Mouse (Mus musculus) kidney, postnatal 0 days (tissue): ENCODE results near the gene Arl8a. TPM values are rescaled to one million over a fixed set of nuclear protein-coding genes. Genes with fewer than 3 reads are reported as not detected.

Source experiments
- ATAC-seq: fragments of 200-750 bp; cut with Nextera tagmentation; replicated peaks from 2 replicates; pipeline ENCODE4 v1.8.0; 2017; ENCODE audit warnings: low read depth, moderate number of reproducible peaks, moderate TSS enrichment, moderate library complexity; ENCODE audit not compliant: low FRiP score
- DNase-seq: peaks from one replicate; pipeline ENCODE4 v3.0.0-alpha.2; 2016; ENCODE audit warnings: low spot score
- H3K27ac ChIP-seq: fragments of 300-500 bp; sonication (generic); 2 replicates; pipeline ENCODE4 v1.5.1; 2014; ENCODE audit warnings: mild to moderate bottlenecking
- H3K27me3 ChIP-seq: fragments of 300-500 bp; sonication (generic); 2 replicates; pipeline ENCODE4 v1.6.1; 2014; ENCODE audit warnings: low read length, mixed read lengths; ENCODE audit not compliant: insufficient read depth
- H3K36me3 ChIP-seq: fragments of 300-500 bp; sonication (generic); 2 replicates; pipeline ENCODE4 v1.6.1; 2014; ENCODE audit warnings: low read length, mixed read lengths; ENCODE audit not compliant: insufficient read depth
- H3K4me1 ChIP-seq: fragments of 300-500 bp; sonication (generic); replicated peaks from 2 replicates; pipeline ENCODE4 v1.6.1; 2014; ENCODE audit warnings: antibody characterized with exemption, low read length, mixed read lengths; ENCODE audit not compliant: insufficient read depth
- H3K4me2 ChIP-seq: fragments of 300-500 bp; sonication (generic); 2 replicates; pipeline ENCODE4 v1.6.1; 2014; ENCODE audit warnings: mild to moderate bottlenecking, low read length, moderate library complexity, mixed read lengths
- H3K4me3 ChIP-seq: fragments of 300-500 bp; sonication (generic); replicated peaks from 2 replicates; pipeline ENCODE4 v1.5.1; 2014; ENCODE audit warnings: low read depth, low read length
- H3K9ac ChIP-seq: fragments of 300-500 bp; sonication (generic); 2 replicates; pipeline ENCODE4 v1.6.1; 2014; ENCODE audit warnings: low read depth, low read length
- H3K9me3 ChIP-seq: fragments of 300-500 bp; sonication (generic); replicated peaks from 2 replicates; pipeline ENCODE4 v1.6.1; 2016; ENCODE audit warnings: low read length, inconsistent platforms, mixed read lengths
- CTCF ChIP-seq: IDR thresholded peaks from 2 replicates; pipeline ENCODE4 v1.5.1; 2016; ENCODE audit warnings: antibody characterized with exemption, low read depth, mild to moderate bottlenecking, moderate library complexity
- WGBS: fragments of 180-500 bp; shearing (Covaris S2); extraction: QIAGEN DNeasy Blood & Tissue Kit; methylation state at CpG from one replicate; pipeline ENCODE4 v1.1.7; 2014; 5-methylcytosine and 5-hydroxymethylcytosine counted together
- polyA plus RNA-seq: library from polyadenylated mRNA; unstranded; fragments of >200 nt; fragmentation: Nextera tagmentation; extraction: Ambion mirVana; gene quantifications from 2 replicates; pipeline ENCODE4 v1.2.1, GENCODE M21; 2015

The Arl8a gene
- 47.4 and 49.3 TPM in 2 replicates for polyA plus RNA-seq

DNA sequence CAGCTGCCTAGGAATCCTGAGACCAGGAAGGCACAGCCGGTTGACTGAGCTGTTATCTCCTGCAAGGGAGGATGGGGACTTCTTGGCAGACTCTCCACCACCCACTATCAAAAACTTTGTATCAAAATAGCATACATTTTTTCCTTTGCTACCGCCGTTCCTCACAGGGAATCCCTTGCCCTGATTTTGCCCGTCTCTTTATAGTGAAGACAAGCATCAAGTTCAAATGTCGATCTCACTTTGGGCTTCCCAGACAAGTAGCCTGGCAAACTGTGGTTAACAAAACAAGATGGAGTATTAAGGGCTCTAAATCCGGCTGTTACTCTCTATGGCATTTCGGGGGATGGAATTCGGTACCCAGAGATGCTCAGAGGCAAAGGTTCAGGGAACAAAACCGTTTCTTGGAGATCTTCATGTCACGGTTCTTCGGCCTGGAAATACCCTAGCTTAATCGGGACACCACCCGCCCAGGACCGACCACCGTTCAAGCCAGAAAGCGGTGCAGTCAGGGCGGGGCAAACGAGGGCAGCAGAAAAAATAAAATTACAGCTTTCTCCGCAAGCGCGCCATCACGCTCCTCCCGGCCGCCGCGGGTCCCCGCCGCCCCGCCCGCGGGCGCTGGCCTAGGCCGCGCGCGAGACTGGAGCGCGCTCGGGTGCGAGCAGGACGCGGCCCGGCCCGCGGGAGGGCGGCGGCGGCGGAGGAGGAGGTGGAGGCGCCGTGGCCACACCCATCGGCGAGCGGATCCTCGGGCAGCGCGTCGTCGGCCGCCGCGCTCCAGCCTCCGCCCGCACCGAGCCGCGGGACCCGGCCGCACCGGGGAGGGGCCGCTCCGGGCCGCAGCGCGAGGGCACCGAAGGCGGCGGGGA, at the start of gene Arl8a:
Gene Arl8a (plus strand): TSS at position 748 of the 869 bp plus-strand sequence.
- Histone ChIP-seq H3K9ac (peak within 1 kb of the TSS; percentile 95), H3K4me3 (peak within 1 kb of the TSS; percentile 99), H3K36me3 (no peaks in the 10 kb centered on the region), H3K27ac (peak within 1 kb of the TSS; percentile 91), H3K9me3 (no peaks in the 10 kb centered on the region), H3K27me3 (no peaks in the 10 kb centered on the region), H3K4me2 (peak within 1 kb of the TSS; percentile 77), H3K4me1 (0 out of 2 replicates have a peak, but pooled peaks cover 6% of the 10 kb centered on the region)
- WGBS, result under 1% methylated on average over 69 of the region's 78 CpGs
- no peak for TF ChIP-seq CTCF
- DNase-seq (peak; percentile 85), ATAC-seq (peak; percentile 73)

DNA sequence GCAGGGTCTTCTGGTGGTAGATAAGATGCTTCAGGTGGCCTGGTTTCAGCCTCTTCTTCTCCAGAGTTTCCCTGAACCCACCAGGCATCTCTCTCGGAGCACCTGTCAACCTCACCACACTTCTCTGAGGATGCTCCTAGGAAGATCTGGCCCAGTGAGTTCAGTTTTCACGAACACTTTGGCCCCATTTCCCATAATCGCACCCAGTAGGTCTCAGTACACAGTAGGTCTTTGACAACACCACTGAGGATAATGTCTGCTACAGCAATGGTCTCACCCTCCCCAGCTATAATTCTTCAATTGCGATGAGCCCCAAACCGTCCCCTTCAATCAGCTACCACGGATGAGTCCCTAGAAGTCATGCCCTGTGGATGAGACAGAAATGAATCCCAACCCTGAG, 49.2 kb upstream of the Arl8a start:
- H3K27ac ChIP-seq, result no peak overlapping the region
- no peak for TF ChIP-seq CTCF

DNA sequence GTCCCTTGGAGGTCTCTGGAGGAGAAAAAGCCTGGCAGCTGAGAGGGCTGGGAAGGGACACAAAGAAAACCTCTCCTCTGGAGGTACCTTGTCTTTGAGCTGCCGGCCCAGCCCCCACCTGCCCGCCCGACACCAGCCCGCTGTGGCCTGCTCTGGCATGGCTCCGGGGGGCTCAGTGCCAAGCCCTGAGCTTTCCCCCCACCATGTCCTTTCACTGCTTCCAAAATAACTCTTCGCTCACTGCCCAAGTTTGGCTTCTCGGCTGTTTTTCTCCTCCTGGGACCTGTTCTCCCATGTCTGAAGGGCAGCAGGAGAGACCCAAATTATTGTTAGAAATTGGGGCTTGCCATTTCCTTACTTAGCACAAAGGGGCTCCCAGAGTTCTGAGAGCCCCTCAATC, 48.2 kb upstream of the Arl8a start:
- DNase-seq (no peak), ATAC-seq (no peak)
- Histone ChIP-seq H3K27ac (no peak overlapping the region), H3K4me3 (no peak overlapping the region), H3K4me2 (no peak overlapping the region), H3K9ac (no peak overlapping the region), H3K9me3 (no peaks in the 10 kb centered on the region), H3K27me3 (0 out of 2 replicates have a peak, but pooled peaks cover 5% of the 10 kb centered on the region), H3K36me3 (no peaks in the 10 kb centered on the region), H3K4me1 (no peaks in the 10 kb centered on the region)
- 85% methylated on average over 7 of the region's 7 CpGs for whole genome bisulfite sequencing
- TF ChIP-seq CTCF, result no peak

More for the DNA sequence above, 49.2 kb upstream of the Arl8a start:
- Histone ChIP-seq H3K9me3 (no peaks in the 10 kb centered on the region), H3K4me2 (no peak overlapping the region), H3K9ac (no peak overlapping the region), H3K4me1 (no peaks in the 10 kb centered on the region), H3K27me3 (0 out of 2 replicates have a peak, but pooled peaks cover 5% of the 10 kb centered on the region), H3K4me3 (no peak overlapping the region), H3K36me3 (no peaks in the 10 kb centered on the region)
- ATAC-seq, result no peak
- DNase-seq, result no peak
- 86% methylated on average over 6 of the region's 6 CpGs for WGBS

DNA sequence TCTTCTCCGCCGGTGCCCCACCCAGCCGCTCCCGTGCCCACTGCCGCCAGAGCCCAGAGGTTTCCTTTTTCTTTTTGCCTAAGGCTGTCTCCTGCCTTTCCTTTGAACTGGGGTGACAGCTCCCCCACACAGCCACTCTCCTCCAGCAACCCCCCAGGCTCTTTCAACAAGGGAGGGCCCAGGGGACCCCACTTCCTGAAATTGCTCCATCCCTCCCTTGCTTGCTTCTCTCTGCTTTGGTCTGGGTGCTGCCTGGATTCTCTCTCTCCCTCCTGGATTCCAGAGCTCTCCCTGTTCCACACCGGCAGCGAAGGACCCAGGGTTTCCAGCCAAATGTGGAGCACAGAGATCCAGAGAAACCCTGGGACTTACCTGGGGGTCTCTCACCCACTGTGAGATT, 46.2 kb upstream of the Arl8a start:
- Histone ChIP-seq H3K27me3 (peaks cover 23% of the 10 kb centered on the region), H3K4me2 (no peak overlapping the region), H3K4me1 (peaks cover 7% of the 10 kb centered on the region; the same call in 1 of the 2 replicates), H3K9ac (no peak overlapping the region), H3K4me3 (no peak overlapping the region), H3K27ac (no peak overlapping the region), H3K36me3 (no peaks in the 10 kb centered on the region), H3K9me3 (no peaks in the 10 kb centered on the region)
- 41% methylated on average over 7 of the region's 7 CpGs for WGBS
- no peak for ATAC-seq
- TF ChIP-seq CTCF, result no peak
- no peak for DNase-seq

DNA sequence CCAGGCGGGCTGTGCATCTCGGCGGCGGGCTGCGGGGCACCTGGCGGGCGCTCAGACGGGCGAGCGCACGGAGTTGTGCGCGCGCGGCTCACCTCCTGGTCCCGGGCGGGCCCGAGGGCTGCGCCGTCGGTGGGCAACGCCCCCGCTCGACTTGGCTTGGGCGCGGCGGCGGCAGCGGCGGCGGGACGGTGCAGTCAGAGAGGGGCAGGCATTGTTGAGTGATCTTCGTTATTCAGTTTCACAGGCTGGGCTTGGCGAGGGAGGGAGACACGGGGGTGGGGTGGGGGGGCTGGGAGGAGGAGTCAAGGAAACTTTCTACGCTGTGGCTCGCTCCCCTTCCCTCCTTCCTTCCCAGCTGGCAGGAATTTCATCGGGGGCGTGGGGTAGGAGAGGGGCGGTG, 41.5 kb upstream of the Arl8a start, which contains the start of gene Lgr6:
Gene Lgr6 (minus strand): TSS at position 153 of the 400 bp plus-strand sequence.
- Histone ChIP-seq H3K27ac (no peak within 1 kb of the TSS), H3K36me3 (no peaks in the 10 kb centered on the region), H3K4me1 (peaks cover 9% of the 10 kb centered on the region; the same call in 1 of the 2 replicates), H3K27me3 (peaks cover 23% of the 10 kb centered on the region), H3K4me3 (peak within 1 kb of the TSS; percentile 37), H3K9me3 (no peaks in the 10 kb centered on the region), H3K9ac (peak within 1 kb of the TSS; percentile 35; the same call in 1 of the 2 replicates), H3K4me2 (peak within 1 kb of the TSS; percentile 69)
- no peak for TF ChIP-seq CTCF
- ATAC-seq (no peak; the same call in 1 of the 2 replicates), DNase-seq (peak; percentile 44)
- WGBS, result 1% methylated on average over 30 of the region's 40 CpGs

DNA sequence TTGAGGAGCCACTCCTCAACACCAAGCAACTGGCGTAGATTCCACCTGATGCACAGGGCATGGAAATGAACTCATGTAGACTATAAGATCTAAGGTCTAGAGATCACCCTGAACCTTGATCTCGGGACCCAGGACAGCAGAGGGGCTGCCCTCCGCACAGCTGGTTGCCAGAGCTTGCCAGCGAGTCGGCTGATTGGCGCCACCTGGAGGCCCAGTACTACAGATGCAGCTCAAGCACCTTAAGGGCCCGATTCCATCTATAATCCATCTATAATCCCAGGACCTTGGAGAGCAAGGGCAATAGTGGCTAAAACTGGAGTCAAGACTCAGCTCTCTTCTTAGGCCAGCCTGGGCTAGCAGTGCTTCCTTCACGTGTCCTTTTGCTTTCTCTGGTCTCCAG, 40.7 kb upstream of the Arl8a start:
- peak; percentile 90 for TF ChIP-seq CTCF
- H3K4me2 ChIP-seq, result peak overlapping the region; percentile 69; the same call in 1 of the 2 replicates
- H3K9me3 ChIP-seq, result no peaks in the 10 kb centered on the region
- peaks cover 19% of the 10 kb centered on the region for H3K27me3 ChIP-seq
- H3K36me3 ChIP-seq, result no peaks in the 10 kb centered on the region
- no peak overlapping the region for H3K4me3 ChIP-seq
- ATAC-seq, result peak; percentile 38; the same call in 1 of the 2 replicates
- peak; percentile 85 for DNase-seq
- peaks cover 9% of the 10 kb centered on the region; the same call in 1 of the 2 replicates for H3K4me1 ChIP-seq
- WGBS, result 3% methylated on average over 8 of the region's 8 CpGs
- no peak overlapping the region for H3K9ac ChIP-seq
- no peak overlapping the region for H3K27ac ChIP-seq
